Mouse (Mus musculus) kidney, adult 2 months (tissue): Measurements from ENCODE around the gene Rcor3.

Experiments used
- CTCF ChIP-seq: fragments of 200-500 bp; conservative IDR thresholded peaks from 2 replicates; pipeline ENCODE4 v1.5.1; 2011; ENCODE audit warnings: low read depth, mild to moderate bottlenecking, control low read depth, low read length, moderate library complexity, mixed read lengths; ENCODE audit not compliant: insufficient read depth, insufficient read length
- POLR2A ChIP-seq: fragments of 200-500 bp; IDR thresholded peaks from one replicate; pipeline ENCODE4 v1.6.1; 2011; ENCODE audit warnings: low read depth, low read length, control low read depth

- TF ChIP-seq CTCF, result no peak
- TF ChIP-seq POLR2A, result no peak
Measured at GRCm38 (mm10) chr1:192076101-192076500, 61.8 kb downstream of the Rcor3 start.
